Mouse (Mus musculus) embryo, embryonic 10 days (tissue): ENCODE results near the gene Atp6v1c2.

Experiments used
- DNase-seq: peaks from one replicate; pipeline ENCODE4 v3.0.0-alpha.2; 2015; ENCODE audit warnings: low spot score

The Atp6v1c2 gene

GRCm38 (mm10) chr12:17329259-17329658 is at the start of gene Atp6v1c2:
TSS of gene Atp6v1c2 (minus strand) at chr12:17329359.
- no peak for DNase-seq

GRCm38 (mm10) chr12:17376521-17376920 is 47.4 kb upstream of the Atp6v1c2 start:
- no peak for DNase-seq

- DNase-seq, result no peak
These were observed 46.1 kb upstream of the Atp6v1c2 start for GRCm38 (mm10) chr12:17375243-17375642.

GRCm38 (mm10) chr12:17373470-17373975 is 44.4 kb upstream of the Atp6v1c2 start:
- DNase-seq, result no peak

GRCm38 (mm10) chr12:17372696-17373095 is 43.5 kb upstream of the Atp6v1c2 start:
- no peak for DNase-seq

- no peak for DNase-seq
These were observed 42.6 kb upstream of the Atp6v1c2 start for GRCm38 (mm10) chr12:17371589-17372235.

- DNase-seq, result no peak
These were observed 40.6 kb upstream of the Atp6v1c2 start for GRCm38 (mm10) chr12:17369551-17370325.

GRCm38 (mm10) chr12:17369111-17369510 is 40.0 kb upstream of the Atp6v1c2 start:
- no peak for DNase-seq

- peak; percentile 58 for DNase-seq
These were observed 37.8 kb upstream of the Atp6v1c2 start for GRCm38 (mm10) chr12:17366981-17367380.

GRCm38 (mm10) chr12:17362316-17362715 is 33.2 kb upstream of the Atp6v1c2 start:
- no peak for DNase-seq

- peak; percentile 63 for DNase-seq
These were observed 31.5 kb upstream of the Atp6v1c2 start for GRCm38 (mm10) chr12:17360650-17361049.

GRCm38 (mm10) chr12:17360104-17360503 is 30.9 kb upstream of the Atp6v1c2 start:
- DNase-seq, result peak; percentile 16

- DNase-seq, result no peak
These were observed 29.8 kb upstream of the Atp6v1c2 start for GRCm38 (mm10) chr12:17358981-17359380.

GRCm38 (mm10) chr12:17357795-17358194 is 28.6 kb upstream of the Atp6v1c2 start:
- no peak for DNase-seq

- peak; percentile 29 for DNase-seq
These were observed 27.7 kb upstream of the Atp6v1c2 start for GRCm38 (mm10) chr12:17356853-17357252.

GRCm38 (mm10) chr12:17350106-17350505 is 20.9 kb upstream of the Atp6v1c2 start:
- no peak for DNase-seq

- peak; percentile 97 for DNase-seq
These were observed 19.2 kb upstream of the Atp6v1c2 start, which contains the start of gene Nol10 for GRCm38 (mm10) chr12:17348048-17349036. TSS of gene Nol10 (plus strand) at chr12:17348458.

- DNase-seq, result peak; percentile 17
These were observed 18.3 kb upstream of the Atp6v1c2 start for GRCm38 (mm10) chr12:17347327-17348047.

GRCm38 (mm10) chr12:17339114-17339905 is 10.2 kb upstream of the Atp6v1c2 start:
- DNase-seq, result peak; percentile 36

- no peak for DNase-seq
These were observed 9.2 kb upstream of the Atp6v1c2 start for GRCm38 (mm10) chr12:17338338-17338737.
